Mouse (Mus musculus) kidney, postnatal 0 days (tissue): Measurements from ENCODE around the gene Tnfaip8l3. TPM values are rescaled to one million over a fixed set of nuclear protein-coding genes. Genes with fewer than 3 reads are reported as not detected.

Experiments
- ATAC-seq: fragments of 200-750 bp; cut with Nextera tagmentation; replicated peaks from 2 replicates; pipeline ENCODE4 v1.8.0; 2017; ENCODE audit warnings: low read depth, moderate number of reproducible peaks, moderate TSS enrichment, moderate library complexity; ENCODE audit not compliant: low FRiP score
- DNase-seq: peaks from one replicate; pipeline ENCODE4 v3.0.0-alpha.2; 2016; ENCODE audit warnings: low spot score
- H3K27ac ChIP-seq: fragments of 300-500 bp; sonication (generic); 2 replicates; pipeline ENCODE4 v1.5.1; 2014; ENCODE audit warnings: mild to moderate bottlenecking
- H3K27me3 ChIP-seq: fragments of 300-500 bp; sonication (generic); 2 replicates; pipeline ENCODE4 v1.6.1; 2014; ENCODE audit warnings: low read length, mixed read lengths; ENCODE audit not compliant: insufficient read depth
- H3K36me3 ChIP-seq: fragments of 300-500 bp; sonication (generic); 2 replicates; pipeline ENCODE4 v1.6.1; 2014; ENCODE audit warnings: low read length, mixed read lengths; ENCODE audit not compliant: insufficient read depth
- H3K4me1 ChIP-seq: fragments of 300-500 bp; sonication (generic); replicated peaks from 2 replicates; pipeline ENCODE4 v1.6.1; 2014; ENCODE audit warnings: antibody characterized with exemption, low read length, mixed read lengths; ENCODE audit not compliant: insufficient read depth
- H3K4me2 ChIP-seq: fragments of 300-500 bp; sonication (generic); 2 replicates; pipeline ENCODE4 v1.6.1; 2014; ENCODE audit warnings: mild to moderate bottlenecking, low read length, moderate library complexity, mixed read lengths
- H3K4me3 ChIP-seq: fragments of 300-500 bp; sonication (generic); replicated peaks from 2 replicates; pipeline ENCODE4 v1.5.1; 2014; ENCODE audit warnings: low read depth, low read length
- H3K9ac ChIP-seq: fragments of 300-500 bp; sonication (generic); 2 replicates; pipeline ENCODE4 v1.6.1; 2014; ENCODE audit warnings: low read depth, low read length
- H3K9me3 ChIP-seq: fragments of 300-500 bp; sonication (generic); replicated peaks from 2 replicates; pipeline ENCODE4 v1.6.1; 2016; ENCODE audit warnings: low read length, inconsistent platforms, mixed read lengths
- CTCF ChIP-seq: IDR thresholded peaks from 2 replicates; pipeline ENCODE4 v1.5.1; 2016; ENCODE audit warnings: antibody characterized with exemption, low read depth, mild to moderate bottlenecking, moderate library complexity
- WGBS: fragments of 180-500 bp; shearing (Covaris S2); extraction: QIAGEN DNeasy Blood & Tissue Kit; methylation state at CpG from one replicate; pipeline ENCODE4 v1.1.7; 2014; 5-methylcytosine and 5-hydroxymethylcytosine counted together
- polyA plus RNA-seq: library from polyadenylated mRNA; unstranded; fragments of >200 nt; fragmentation: Nextera tagmentation; extraction: Ambion mirVana; gene quantifications from 2 replicates; pipeline ENCODE4 v1.2.1, GENCODE M21; 2015

Tnfaip8l3 gene
- polyA plus RNA-seq, 1 experiment from 2014 or later: 0.30 TPM

- Histone ChIP-seq H3K27ac (no peak overlapping the region), H3K36me3 (no peaks in the 10 kb centered on the region), H3K4me3 (no peak overlapping the region), H3K4me1 (no peaks in the 10 kb centered on the region), H3K27me3 (peaks cover 8% of the 10 kb centered on the region; the same call in 1 of the 2 replicates), H3K9ac (no peak overlapping the region), H3K9me3 (no peaks in the 10 kb centered on the region), H3K4me2 (no peak overlapping the region)
- no peak for ATAC-seq
- TF ChIP-seq CTCF: no peak
- 56% methylated on average over 3 of the region's 3 CpGs for WGBS
- no peak for DNase-seq
These were observed 4.5 kb downstream of the Tnfaip8l3 start for GRCm38 (mm10) chr9:54063655-54064054.

DNA sequence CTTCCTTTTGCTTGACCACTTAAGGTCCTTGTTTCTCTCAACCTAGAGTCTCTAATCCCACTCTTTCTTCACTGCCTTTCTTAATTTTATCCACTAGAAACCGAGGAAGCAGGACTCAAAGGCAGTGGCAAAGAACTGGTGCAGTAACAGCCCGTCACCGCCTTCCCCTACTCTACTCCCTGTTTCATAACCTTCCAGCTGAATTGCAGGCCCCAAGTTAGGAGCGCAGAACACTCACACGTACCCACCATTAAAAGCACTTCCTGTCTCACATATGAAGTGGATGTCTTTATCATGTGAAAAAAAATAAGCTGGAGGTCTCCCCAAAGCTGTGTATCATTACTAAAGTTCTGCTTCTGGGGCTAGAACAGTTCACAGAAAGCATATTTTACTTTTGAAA, 6.5 kb downstream of the Tnfaip8l3 start:
- no peak overlapping the region for H3K4me3 ChIP-seq
- no peaks in the 10 kb centered on the region for H3K27me3 ChIP-seq
- H3K9ac ChIP-seq: no peak overlapping the region
- H3K27ac ChIP-seq: no peak overlapping the region
- H3K4me1 ChIP-seq: no peaks in the 10 kb centered on the region
- no peaks in the 10 kb centered on the region for H3K36me3 ChIP-seq
- 75% methylated on average over 5 of the region's 5 CpGs for WGBS
- H3K4me2 ChIP-seq: no peak overlapping the region
- no peaks in the 10 kb centered on the region for H3K9me3 ChIP-seq
- DNase-seq (no peak), ATAC-seq (no peak)
- no peak for TF ChIP-seq CTCF

DNA sequence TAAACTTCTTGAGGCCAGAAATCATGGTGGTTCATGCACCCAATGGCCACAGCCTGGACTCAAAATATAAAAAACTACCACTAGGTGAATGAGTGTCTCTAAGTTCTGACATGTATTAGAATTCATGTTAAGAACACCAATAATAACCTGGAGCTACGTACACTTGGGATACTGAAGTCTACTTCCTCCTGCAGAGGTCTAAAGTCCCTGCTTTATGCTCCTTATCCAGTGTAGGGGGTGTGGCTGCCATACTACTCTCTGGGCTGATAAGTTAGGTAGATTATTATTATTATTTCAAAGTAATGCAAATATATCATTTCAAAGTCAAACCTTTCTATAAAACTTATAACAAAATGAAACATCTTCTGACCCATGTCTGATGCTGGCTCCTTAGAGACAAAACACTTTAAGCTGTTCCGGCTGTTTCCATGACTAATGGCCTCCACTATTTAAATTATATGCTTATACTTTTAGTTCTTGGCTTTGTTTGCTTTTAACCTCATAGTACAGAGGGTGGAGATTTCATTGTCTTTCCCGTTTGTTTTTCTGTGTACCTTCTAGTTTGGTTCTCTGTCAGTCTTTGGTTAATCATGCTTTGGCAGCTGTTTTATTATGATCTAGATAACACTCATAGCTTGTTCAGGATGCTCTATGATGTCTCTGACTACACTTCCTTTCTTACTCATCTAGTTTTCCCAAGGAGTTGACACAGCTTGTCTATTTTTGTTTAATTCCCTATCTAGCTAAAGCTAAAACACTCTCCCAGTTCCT, 16.7 kb downstream of the Tnfaip8l3 start:
- H3K27me3 ChIP-seq: no peaks in the 10 kb centered on the region
- no peak for DNase-seq
- H3K4me2 ChIP-seq: no peak overlapping the region
- ATAC-seq: no peak
- no peaks in the 10 kb centered on the region for H3K36me3 ChIP-seq
- TF ChIP-seq CTCF: no peak
- no peaks in the 10 kb centered on the region for H3K4me1 ChIP-seq
- H3K9me3 ChIP-seq: no peaks in the 10 kb centered on the region
- no peak overlapping the region for H3K4me3 ChIP-seq
- no peak overlapping the region for H3K27ac ChIP-seq
- WGBS: 76% methylated on average over 3 of the region's 3 CpGs
- H3K9ac ChIP-seq: no peak overlapping the region

DNA sequence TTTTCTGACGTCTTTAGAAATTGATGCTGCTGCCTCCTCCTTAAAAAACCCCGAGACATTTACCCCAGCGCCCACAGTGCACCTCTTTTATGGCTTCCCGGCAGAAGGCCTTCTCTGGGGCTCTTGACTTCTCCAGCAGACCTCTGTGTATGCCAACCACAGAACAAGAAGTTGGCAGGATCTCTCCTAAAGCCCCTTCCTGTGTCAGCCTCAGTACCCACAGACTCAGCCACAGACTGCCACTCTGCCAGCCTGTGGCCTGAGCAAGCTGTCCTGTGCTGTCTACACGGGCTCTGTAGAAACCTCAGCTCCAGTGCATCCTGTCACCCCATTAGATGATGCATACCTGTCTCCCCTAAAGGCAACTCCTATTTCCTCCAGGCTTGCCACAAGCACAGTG, 19.2 kb downstream of the Tnfaip8l3 start:
- no peak for ATAC-seq

GRCm38 (mm10) chr9:54043067-54043466, 25.1 kb downstream of the Tnfaip8l3 start:
- 91% methylated on average over 5 of the region's 5 CpGs for WGBS
- TF ChIP-seq CTCF: no peak
- Histone ChIP-seq H3K36me3 (no peaks in the 10 kb centered on the region), H3K9ac (no peak overlapping the region), H3K9me3 (no peaks in the 10 kb centered on the region), H3K4me2 (no peak overlapping the region), H3K27me3 (no peaks in the 10 kb centered on the region), H3K27ac (no peak overlapping the region), H3K4me1 (no peaks in the 10 kb centered on the region), H3K4me3 (no peak overlapping the region)
- ATAC-seq (no peak), DNase-seq (no peak)

More for the DNA sequence above, 19.2 kb downstream of the Tnfaip8l3 start:
- Histone ChIP-seq H3K9ac (no peak overlapping the region), H3K4me2 (no peak overlapping the region), H3K36me3 (no peaks in the 10 kb centered on the region), H3K4me3 (no peak overlapping the region), H3K27me3 (no peaks in the 10 kb centered on the region), H3K27ac (no peak overlapping the region), H3K9me3 (no peaks in the 10 kb centered on the region), H3K4me1 (no peaks in the 10 kb centered on the region)
- no peak for DNase-seq
- 74% methylated on average over 5 of the region's 5 CpGs for WGBS
- no peak for TF ChIP-seq CTCF

- H3K4me1 ChIP-seq: no peaks in the 10 kb centered on the region
- TF ChIP-seq CTCF: no peak
- no peaks in the 10 kb centered on the region for H3K27me3 ChIP-seq
- H3K27ac ChIP-seq: no peak overlapping the region
- WGBS: 75% methylated on average over 9 of the region's 9 CpGs
- no peak overlapping the region for H3K9ac ChIP-seq
- H3K36me3 ChIP-seq: no peaks in the 10 kb centered on the region
- H3K4me2 ChIP-seq: no peak overlapping the region
- H3K4me3 ChIP-seq: no peak overlapping the region
- ATAC-seq (no peak), DNase-seq (no peak)
- no peaks in the 10 kb centered on the region for H3K9me3 ChIP-seq
These were observed 30.5 kb downstream of the Tnfaip8l3 start for GRCm38 (mm10) chr9:54037717-54038116.
